Mouse (Mus musculus) lung, postnatal 25 days (tissue): ENCODE measurements at regions not wholly inside any gene's neighbourhood (a gene's known extent, or its start where the extent isn't known, plus 50 kb on each side); places are given as distances from the start of the nearest gene placed in this dataset.

ENCODE experiments used
- DNase-seq: peaks from one replicate; pipeline ENCODE4 v3.0.0; 2022; ENCODE audit warnings: low spot score

DNA sequence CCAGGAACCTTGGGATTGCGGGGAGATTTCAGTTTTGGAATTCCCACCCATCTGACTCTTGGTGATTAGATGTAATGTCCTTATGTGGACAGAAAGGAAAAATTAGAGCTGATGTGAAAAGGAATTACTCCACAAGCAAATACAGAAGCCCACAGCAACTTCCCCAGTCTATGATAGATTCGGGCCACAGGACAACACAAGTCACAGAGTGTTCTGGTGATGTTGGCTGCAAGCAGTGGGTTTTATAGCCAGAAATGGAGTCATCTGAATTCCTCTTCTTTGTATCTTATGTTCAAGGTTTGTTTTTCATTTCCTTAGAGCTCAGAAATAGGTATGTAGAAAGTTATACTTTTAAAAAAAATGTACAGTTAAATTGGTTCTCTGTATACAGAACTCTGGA is 56.8 kb upstream of the Gm5148 start:
- no peak for DNase-seq

GRCm38 (mm10) chr3:37779867-37780475 is 55.7 kb upstream of the Gm5148 start:
- DNase-seq, result no peak

GRCm38 (mm10) chr3:37778386-37778785 is 54.1 kb upstream of the Gm5148 start:
- DNase-seq, result no peak

- no peak for DNase-seq
These were observed 51.9 kb upstream of the Gm5148 start for GRCm38 (mm10) chr3:37776224-37776623.
